Mouse (Mus musculus) right cerebral cortex, postnatal 10 days (tissue): ENCODE results near the gene Plce1.

Experiments
- DNase-seq, 2 experiments: peaks; one replicate each; pipeline ENCODE4 v3.0.0; 2021; ENCODE audit warnings: low spot score in 2 of 2

The Plce1 gene

DNA sequence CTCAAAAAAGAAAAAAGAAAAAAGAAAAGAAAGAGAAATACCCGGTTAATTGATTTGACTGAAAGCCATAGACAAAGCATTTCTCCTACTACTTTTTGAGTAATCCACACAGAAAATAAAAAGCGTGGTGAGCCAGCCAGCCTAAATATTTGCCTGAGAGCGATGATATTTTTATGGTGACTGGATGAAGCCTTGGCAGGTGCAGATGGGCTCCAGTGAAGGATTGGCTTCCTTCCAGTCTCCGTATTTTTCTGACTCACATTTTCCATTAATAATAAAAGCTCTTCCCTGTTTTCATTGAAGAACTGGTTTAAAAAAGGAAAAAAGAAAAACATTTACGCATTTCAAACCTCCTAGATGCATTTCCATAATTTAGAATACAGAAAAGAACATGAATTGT lies 243.1 kb downstream of the Plce1 start:
- peak in 1 of 2 experiments; percentile 29 for DNase-seq

DNA sequence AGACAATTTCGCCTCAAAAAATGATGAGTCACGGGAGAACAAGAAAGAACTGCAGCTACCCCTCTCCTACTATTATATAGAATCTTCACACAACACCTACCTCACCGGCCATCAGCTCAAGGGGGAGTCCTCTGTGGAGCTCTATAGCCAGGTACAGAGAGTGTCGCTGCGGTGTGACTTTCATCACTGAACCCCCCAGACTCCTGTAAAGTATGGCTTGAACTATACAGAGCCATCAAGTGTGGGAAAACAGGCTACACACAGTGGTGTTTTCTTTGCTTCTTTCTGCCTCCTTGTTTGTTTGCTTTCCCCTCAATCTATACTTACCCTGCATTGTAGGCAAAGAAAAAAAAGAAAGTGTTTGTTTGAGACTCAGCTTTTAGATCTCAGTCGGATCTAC lies 247.9 kb downstream of the Plce1 start:
- DNase-seq, result no peak

DNA sequence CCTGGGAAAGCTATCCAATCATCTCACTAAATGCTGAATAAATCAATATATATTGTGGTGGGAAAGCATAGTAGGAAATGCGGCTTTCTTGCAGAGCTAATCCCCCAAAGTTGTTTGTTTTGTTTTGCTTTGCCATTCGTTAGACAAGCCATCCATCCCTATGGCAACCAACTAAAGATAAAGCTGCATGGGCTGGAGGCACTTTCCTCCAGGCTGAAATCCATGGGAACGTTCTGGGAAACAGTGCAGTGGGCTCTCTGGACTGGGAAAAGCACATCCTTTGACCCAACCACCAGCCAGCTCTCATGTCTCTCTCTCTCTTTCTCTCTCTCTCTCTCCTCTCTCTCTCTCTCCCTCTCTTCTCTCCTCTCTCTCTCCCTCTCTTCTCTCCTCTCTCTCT lies 248.4 kb downstream of the Plce1 start:
- DNase-seq, result peak; percentile 47 to 59

DNA sequence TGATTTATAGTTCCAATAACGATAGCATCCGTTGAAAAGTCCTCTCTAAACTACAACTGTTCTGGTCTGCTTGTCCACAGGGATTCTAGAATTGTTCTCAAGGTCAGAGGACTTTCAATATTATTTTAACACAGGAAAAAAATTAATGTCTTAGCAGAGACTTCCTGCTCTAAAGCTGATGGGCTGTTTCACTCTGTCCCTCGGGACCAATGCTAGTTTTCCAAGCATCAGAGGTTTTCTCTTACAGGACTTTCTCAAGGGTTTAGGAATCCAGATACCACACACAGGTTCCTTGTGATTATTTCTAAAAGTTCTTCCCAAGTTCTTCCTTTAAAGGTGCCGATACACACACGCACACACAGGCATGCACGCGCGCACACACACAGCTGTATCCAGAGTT lies 263.6 kb downstream of the Plce1 start:
- no peak for DNase-seq

DNA sequence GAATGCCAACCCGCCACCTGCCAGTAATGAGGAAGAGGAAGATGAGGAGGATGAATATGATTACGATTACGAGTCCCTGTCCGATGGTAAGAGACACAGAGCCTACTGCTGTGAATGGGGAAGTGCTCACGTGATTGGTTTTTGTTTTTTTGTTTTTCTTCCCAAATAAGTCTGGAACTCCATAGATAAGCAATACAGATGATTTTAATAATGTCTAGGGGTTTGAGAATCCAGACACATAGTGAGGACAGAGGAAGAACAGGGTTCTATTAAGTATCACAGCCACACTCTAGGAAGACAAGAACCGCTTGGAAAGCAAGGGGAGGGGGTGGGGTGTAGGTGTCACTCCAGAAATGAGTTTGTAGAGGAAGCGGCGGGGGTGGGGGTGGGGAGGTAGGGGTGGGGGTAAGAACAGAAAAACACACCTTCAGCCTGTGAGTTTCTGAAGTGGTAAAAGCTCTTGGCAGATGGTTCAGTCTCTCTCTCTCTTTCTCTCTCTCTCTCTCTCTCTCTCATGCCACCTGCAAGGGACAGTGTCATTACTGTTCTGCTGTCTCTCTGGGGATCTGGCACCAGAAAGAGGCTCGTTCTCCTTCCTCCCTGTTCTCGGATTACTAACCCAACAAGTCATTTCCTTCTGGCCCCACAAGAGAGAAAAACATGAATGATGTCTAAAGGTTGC lies 265.0 kb downstream of the Plce1 start:
- DNase-seq, result no peak

DNA sequence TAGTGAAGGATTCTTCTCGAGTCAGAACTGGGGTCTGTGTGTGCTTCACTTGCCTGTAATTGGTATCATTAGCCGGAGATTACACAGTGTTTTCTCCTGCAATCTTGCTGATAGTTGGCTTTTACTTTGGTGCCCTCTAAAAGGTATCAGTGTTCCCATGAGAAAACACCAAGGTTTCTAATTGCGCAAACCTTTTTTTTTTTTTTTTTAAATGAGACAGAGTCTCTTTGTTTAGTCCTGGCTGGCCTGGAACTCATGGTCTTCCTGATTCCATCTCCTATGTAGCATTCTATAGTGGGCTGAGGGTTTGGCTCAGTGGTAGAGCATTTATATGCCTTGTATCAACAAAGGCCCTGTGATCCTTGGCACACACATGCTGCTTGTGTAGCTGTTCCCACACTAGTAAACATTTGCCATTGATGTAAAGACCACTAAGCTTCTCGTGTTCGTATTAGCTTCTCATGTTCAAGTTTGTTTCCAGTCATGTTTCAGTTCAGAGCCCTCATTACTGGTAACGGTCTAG lies 265.6 kb downstream of the Plce1 start:
- DNase-seq, result no peak

DNA sequence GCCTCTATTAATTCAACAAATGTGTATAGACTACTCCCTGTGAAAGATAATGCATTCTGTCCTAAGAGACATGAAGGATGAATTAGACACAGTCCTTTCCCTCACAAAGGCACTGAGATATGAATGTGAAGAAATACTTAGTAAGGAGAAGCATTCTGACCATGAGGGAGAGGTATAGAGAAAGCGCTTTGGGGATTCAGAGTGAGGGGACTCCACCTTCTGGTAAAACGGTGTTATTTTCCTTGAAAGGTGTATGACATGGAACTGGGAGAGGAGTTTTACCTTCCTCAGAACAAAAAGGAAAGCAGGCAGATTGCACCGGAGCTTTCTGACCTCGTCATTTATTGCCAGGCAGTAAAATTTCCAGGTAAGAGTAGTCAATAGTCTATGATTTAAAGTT lies 269.3 kb downstream of the Plce1 start:
- no peak for DNase-seq

DNA sequence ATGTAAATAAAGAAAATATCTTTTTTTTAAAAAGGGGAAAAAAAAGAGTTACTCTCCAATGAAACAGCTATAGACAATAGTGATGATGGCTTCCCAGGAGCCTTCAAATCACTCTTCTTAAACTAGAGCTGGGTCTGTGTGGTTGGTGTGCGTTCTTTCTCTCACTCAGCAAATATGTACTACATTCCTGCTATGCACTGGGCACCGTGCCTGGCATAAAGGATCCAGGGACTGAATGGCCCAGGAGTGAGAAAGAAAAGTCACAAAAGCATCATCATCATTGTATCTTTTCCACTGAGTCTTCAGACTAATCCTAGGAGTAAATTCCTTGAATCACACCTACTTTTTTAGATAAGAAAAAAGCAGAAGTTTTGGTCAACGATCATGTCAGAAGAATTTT lies 276.3 kb downstream of the Plce1 start:
- DNase-seq, result no peak

DNA sequence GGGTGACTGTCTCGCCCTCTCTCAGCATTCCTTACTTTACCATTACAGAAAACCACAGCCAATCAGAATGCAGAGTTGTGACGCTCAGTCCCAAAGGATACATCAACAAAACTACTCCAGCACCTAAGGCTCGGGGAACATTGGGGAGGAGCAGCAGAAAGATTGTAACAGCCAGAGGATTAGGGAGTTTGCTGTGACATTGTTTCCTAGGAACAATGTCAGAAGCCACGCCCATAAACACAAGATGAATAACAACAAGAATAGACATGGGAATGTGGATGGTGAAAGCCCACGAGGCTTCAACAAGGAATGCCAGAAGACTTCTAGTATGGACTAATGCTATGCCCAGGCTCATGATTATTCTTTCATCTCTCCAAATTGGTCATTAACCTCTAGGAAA lies 277.1 kb downstream of the Plce1 start:
- DNase-seq, result no peak

DNA sequence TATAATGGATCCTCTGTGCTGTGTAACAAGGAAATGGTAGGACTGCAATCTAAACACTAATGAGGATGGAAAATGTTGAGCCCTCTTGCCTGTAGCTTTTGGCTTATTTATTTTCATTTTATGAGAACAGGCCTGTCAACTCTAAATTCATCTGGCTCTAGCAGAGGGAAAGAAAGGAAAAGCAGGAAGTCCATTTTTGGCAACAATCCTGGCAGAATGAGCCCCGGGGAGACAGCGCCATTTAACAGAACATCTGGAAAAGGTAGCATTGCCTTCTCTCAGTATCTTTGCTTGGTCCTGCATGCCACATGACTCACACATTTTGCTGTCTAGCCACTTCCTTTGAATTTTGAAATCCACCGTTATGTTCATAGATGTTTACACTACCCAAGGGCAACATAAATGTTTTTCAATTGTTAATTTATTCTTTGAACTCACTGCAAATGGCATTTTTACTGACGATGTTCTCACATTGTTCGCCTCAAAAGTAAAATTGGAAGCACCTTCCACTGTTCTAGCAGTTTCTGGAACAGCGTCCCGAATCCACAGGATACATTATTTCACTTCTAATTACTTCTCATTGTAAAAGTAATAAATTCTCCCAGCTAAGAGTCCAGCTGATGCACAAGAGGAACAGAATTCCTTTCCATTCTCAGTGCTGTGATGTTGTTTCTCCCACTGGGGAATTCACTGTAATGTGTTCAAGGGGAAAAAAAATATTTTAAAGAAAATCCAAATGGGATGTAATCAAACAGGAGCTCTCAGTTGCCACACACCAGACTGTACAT lies 278.0 kb downstream of the Plce1 start:
- no peak for DNase-seq

DNA sequence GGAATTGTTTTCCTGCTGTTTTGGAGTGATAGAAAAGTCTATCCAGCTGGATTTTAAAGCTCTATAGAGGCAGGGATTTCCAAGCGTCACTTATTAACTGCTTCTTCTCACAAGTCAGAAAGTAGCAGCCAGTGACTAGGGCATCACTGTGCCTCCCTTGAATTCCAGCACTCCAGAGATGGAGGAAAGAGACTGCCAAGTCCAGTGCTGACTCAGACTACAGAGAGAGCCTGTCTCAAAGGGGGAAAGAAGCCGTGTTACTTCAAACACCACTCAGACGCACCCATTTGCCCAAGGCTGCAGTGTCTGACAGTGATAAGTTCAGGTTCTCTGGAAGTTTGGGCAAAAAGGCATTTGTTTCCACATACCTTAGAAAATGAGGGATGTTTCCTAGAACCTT lies 279.5 kb downstream of the Plce1 start:
- no peak for DNase-seq

DNA sequence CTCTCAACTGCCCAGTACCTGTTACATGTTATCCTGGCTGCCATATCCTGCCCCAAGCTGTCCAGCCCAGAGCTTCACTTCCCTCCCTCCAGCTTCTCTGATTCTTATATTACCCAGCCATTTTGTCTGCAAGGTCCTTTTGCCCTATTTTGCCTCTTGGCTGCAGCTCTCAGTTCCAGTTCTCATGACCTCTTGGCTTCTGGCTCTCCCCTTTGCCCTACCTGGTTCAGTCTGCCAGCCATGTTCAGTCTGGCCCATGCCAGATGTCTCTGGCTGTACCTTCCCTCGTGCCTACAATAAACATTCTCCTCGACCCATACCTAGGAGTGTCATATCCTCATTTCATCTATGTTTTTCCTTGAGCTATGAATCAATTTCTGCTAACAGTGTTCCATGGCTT lies 285.4 kb downstream of the Plce1 start:
- no peak for DNase-seq

DNA sequence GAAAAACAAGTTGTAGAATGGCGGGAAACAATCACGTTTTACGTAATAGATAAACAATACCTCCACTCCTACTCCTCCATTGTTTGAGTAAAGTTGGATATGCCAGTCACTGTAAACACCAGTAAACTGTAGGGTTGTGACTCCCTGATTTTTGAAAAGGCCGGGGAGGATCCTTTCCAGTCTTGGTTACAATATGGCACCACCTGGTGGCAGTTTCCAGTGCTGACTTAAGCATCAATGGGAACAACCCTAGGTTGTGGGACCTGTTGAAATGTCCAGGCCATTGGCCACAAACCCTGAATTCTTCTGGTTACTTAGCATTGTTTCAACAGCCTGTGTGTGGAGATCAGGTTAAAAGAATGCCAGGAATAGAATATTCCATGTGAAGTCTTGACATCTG lies 294.6 kb downstream of the Plce1 start:
- peak; percentile 53 to 69 for DNase-seq

DNA sequence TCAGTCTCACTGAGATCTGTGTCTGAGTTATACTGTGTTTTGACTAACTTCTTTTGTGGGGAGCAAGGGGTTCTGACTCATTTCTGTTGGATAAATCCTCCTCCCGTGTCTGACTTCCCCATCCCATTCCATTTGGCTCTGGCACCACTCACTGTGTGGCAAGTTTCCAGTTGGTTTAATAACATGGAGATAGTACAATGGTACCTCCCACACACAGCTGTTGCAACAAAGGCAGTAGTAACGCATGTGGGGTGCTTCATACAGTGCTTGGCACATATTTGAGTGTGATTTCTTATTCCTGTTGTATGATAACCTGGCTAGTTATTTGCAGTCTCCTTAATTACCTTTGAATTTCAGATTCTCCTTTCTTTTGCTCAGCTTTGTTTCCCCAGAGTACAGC lies 297.9 kb downstream of the Plce1 start:
- peak; percentile 39 to 42 for DNase-seq

DNA sequence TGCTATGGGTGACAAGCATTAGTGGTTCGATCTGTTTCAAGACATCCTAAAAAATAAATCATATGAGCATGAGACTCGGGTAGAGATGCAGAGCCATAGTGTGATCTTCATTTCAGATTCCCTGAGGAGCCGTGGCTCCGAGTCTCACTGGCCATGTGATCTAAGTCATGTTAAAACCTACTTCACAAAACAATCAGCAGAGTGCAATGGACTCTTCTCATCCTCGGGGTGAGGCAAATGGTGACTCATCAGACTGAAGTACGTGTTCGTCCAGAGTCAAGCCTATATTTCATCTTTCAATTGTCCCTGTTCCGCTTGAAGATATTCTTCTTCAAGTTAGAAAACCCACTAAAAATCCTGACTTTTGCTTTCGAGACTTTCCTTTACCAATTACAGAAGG lies 302.6 kb downstream of the Plce1 start:
- no peak for DNase-seq

DNA sequence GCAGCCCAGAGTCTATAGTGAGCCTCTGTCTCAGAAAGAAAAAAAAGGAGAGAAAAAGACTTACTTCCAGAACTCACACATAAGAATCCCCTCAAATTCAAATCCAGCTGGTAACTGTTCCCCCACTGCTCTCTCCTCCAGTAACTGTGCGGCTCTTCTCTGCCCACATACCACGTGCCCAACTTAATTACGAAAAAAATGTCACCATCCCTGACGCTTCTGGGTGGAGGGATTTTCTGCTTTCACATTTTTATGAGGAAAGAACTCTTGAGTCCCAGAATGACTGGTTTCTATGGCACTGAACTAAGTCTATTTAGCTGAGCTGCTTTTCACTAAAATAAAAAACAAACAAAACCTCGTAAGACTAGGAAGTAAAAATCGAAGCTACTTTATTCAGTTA lies 306.8 kb downstream of the Plce1 start:
- no peak for DNase-seq

DNA sequence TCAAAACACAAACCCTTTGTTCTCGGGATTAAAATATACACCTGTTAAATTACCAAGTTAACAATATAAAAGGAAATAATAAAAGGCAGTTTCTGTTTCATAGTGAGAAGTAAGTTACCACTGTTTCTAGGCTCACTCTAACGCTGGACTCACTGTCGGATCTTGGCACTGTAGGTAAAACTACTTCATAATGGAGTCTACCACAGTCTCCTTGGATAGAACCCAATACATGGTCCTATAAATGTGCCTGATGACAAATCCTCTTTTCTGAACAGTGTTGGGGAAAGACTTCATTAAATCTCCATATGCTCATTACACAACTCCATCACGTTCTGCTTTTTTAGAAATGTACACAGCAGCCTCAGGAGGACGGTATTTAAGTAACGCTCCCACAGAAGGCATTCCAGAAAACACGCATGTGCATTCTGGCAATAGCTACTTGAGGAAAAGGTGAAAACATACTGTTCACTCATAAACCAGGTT lies 312.7 kb downstream of the Plce1 start:
- DNase-seq, result no peak

DNA sequence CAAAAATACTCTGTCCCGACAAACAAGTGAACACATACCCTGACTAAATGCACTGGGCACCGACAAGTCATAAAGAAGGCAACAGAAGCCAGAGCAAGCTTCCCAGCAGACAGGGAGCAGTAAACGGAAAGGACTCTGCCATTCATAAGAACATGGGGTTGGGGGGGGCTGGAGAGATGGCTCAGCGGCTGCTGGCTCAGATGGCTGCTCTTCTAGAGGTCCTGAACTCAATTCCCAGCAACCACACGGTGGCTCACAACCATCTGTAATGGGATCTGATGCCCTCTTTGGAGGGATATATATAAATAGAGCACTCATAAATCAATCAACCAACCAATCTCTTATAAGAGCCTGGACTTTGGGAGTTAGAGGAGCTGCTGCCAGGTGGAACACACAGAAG lies 315.6 kb downstream of the Plce1 start:
- no peak for DNase-seq

DNA sequence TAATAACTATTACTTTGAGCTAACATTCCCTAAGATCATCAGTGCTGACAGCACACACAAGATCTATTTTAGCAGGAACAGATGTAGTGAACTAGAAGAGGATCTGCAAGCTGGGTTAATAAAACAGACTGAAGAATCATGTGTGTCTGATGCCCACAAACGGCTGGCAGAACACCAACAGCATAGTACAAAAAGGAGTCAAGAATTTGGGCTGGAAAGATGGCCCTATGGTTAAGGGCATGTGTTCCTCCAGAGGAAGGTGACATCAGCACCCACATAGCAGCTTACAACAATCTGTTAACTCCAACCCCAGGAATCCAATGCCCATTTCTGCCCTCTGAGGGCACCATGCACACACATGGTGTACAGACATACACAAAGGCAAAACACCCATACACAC lies 317.4 kb downstream of the Plce1 start:
- DNase-seq, result peak; percentile 48 to 50

DNA sequence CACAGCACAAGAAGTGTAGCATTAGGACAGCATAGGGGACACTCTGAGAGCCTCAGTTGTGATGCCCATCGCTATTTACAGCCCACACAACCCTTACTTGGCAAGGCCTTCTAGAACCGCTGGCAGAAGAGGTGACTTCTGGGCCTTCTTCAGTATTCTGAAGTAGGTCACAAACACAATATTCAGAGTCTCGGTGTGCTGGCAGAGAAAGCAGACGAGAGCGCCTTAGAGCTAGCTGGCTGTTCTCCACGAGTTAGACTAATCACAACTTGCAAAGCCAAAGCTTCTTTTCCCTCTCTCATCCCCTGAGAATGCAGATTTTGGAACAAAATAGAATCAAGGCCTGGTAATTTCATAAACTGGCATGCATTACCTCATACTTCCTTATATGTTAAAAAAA lies 317.9 kb downstream of the Plce1 start:
- DNase-seq, result peak; percentile 35 to 39

DNA sequence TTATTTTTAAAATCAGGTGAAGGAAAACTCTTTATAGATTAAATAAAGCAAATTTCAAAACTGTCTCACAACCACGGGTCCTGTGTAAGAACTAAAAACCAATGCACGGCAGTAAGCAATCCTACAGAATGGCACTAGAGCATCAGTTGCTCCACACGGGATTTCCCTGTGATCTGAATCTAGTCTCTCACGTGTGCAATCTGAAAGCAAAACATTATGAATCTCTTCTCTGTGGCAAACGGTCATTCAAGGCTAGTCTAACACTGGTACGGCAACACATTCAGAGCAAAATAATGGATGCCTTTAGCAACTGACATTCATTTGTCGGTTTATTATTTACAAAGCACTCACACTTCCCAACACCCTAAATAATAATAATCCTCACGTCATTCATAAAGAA lies 337.3 kb downstream of the Plce1 start:
- no peak for DNase-seq

DNA sequence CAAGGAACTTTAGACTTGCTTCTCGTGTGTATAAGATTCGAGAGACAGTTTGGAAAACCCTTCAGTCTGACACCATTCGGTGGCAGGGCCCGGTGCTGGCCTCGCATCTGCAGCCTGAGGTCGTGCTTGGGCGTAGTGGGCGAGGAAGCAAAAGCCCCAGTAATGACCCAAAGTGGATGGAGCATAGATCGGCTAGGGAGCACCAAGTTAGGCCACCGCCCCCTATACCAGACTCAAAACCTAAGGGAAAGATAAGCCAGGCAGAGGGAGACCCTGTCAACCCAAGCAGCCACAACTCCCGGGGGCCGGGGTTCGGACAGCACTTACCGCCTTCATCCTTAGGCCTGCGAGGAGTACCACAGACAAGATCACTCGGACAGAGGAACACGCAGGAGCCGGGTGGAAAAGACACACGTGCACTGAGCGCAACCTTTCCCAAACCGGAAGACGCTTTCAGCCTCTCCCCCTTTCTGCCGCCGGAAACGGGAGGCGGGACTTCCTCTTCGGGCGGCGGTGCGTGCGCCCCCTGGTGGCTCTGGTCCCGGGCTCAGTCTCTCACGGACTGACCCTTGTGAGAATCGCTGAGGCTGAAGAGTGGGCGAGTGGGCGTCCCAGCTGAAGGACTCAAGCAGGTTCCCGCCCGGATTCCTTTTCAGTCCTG lies 338.0 kb downstream of the Plce1 start, which contains the start of gene Noc3l:
TSS of gene Noc3l (minus strand) at position 472 of the 661 bp plus-strand sequence.
- DNase-seq, result peak; percentile 93 to 96

DNA sequence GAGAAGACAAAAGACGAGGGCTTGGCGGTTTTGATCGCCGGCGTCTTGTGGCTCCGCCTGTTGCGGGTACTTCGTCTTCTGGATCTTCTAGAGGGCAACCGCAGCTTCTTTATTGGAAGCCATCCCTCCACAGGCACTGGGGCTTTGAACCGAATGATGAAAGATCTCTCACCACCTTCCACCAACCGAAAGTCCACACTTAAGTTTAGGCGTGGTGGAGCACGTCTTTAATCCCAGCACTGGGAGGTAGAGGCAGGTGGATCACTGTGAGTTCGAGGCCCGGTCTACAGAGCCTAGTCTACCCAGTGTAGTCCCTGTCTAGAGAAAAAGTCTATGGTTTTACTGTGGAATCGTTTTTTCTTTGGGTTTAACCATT lies 338.5 kb downstream of the Plce1 start:
- DNase-seq, result no peak
